Mouse (Mus musculus): ENCODE data around the gene Bod1l. TPM values are rescaled to one million over a fixed set of nuclear protein-coding genes. Genes with fewer than 3 reads are reported as not detected.

Bod1l gene
- total RNA-seq, 2 experiments from 2014 or later, result 35.8 to 38.1 TPM

- no peak for ATAC-seq (ENCODE audit: poor library complexity, severe bottlenecking)
Observed at GRCm38 (mm10) chr5:41760831-41761508, 83.1 kb downstream of the Bod1l start.

- no peak for ATAC-seq (ENCODE audit: poor library complexity, severe bottlenecking)
Observed at GRCm38 (mm10) chr5:41760071-41760470, 84.0 kb downstream of the Bod1l start.

GRCm38 (mm10) chr5:41758671-41759639 is 85.2 kb downstream of the Bod1l start:
- no peak for ATAC-seq (ENCODE audit: poor library complexity, severe bottlenecking)

- ATAC-seq (ENCODE audit: poor library complexity, severe bottlenecking), result no peak
Observed at GRCm38 (mm10) chr5:41757338-41757737, 86.8 kb downstream of the Bod1l start.

GRCm38 (mm10) chr5:41756396-41756795 is 87.7 kb downstream of the Bod1l start:
- no peak for ATAC-seq (ENCODE audit: poor library complexity, severe bottlenecking)

GRCm38 (mm10) chr5:41755373-41755960 is 88.6 kb downstream of the Bod1l start:
- no peak for ATAC-seq (ENCODE audit: poor library complexity, severe bottlenecking)

GRCm38 (mm10) chr5:41754836-41755235 is 89.3 kb downstream of the Bod1l start:
- ATAC-seq (ENCODE audit: poor library complexity, severe bottlenecking), result no peak

GRCm38 (mm10) chr5:41754226-41754775 is 89.8 kb downstream of the Bod1l start:
- ATAC-seq (ENCODE audit: poor library complexity, severe bottlenecking), result no peak

- ATAC-seq (ENCODE audit: poor library complexity, severe bottlenecking), result no peak
Observed at GRCm38 (mm10) chr5:41752721-41753120, 91.4 kb downstream of the Bod1l start.

- no peak for ATAC-seq (ENCODE audit: poor library complexity, severe bottlenecking)
Observed at GRCm38 (mm10) chr5:41744898-41745780, 99.0 kb downstream of the Bod1l start.

- no peak for ATAC-seq (ENCODE audit: poor library complexity, severe bottlenecking)
Observed at GRCm38 (mm10) chr5:41744234-41744633, 99.9 kb downstream of the Bod1l start.

GRCm38 (mm10) chr5:41738817-41739216 is 105.3 kb downstream of the Bod1l start:
- ATAC-seq (ENCODE audit: poor library complexity, severe bottlenecking), result peak; percentile 94

Other genes starting within 250 kb of the Bod1l start
- gene Rab28, start 136.2 kb downstream of the Bod1l start, total RNA-seq (2015), result 37.6 and 38.7 TPM in 2 replicates
- 23.7 and 30.2 TPM in 2 replicates for gene Rab28, start 136.2 kb downstream of the Bod1l start, total RNA-seq (2017)
- not detected in 2 replicates for gene Nkx3-2, start 79.8 kb downstream of the Bod1l start, total RNA-seq (2015)
- not detected in 2 replicates for gene Nkx3-2, start 79.8 kb downstream of the Bod1l start, total RNA-seq (2017)
- gene Gm16223, start 223.6 kb upstream of the Bod1l start, total RNA-seq (2015), result not detected in 2 replicates
- gene Gm16223, start 223.6 kb upstream of the Bod1l start, total RNA-seq (2017), result not detected in 2 replicates